Mouse (Mus musculus) hindbrain, embryonic 14.5 days (tissue): ENCODE results near the gene Bmp8a. TPM values are rescaled to one million over a fixed set of nuclear protein-coding genes. Genes with fewer than 3 reads are reported as not detected.

ENCODE experiments used
- ATAC-seq: fragments of 200-750 bp; cut with Nextera tagmentation; 2 replicates; pipeline ENCODE4 v1.8.0; 2017; ENCODE audit warnings: moderate number of reproducible peaks, mild to moderate bottlenecking, moderate TSS enrichment, moderate library complexity; ENCODE audit not compliant: low FRiP score
- DNase-seq: peaks from one replicate; pipeline ENCODE4 v3.0.0-alpha.2; 2015; ENCODE audit warnings: low spot score
- H3K27ac ChIP-seq: fragments of 300-500 bp; sonication (generic); 2 replicates; pipeline ENCODE4 v1.5.1; 2014; ENCODE audit warnings: mild to moderate bottlenecking, moderate library complexity
- H3K27me3 ChIP-seq: fragments of 300-500 bp; sonication (generic); 2 replicates; pipeline ENCODE4 v1.6.1; 2014; ENCODE audit warnings: mild to moderate bottlenecking, low read length, mixed read lengths; ENCODE audit not compliant: control insufficient read depth, insufficient read depth
- H3K36me3 ChIP-seq: fragments of 300-500 bp; sonication (generic); replicated peaks from 2 replicates; pipeline ENCODE4 v1.6.1; 2014; ENCODE audit not compliant: control insufficient read depth, insufficient read depth
- H3K4me1 ChIP-seq: fragments of 300-500 bp; sonication (generic); replicated peaks from 2 replicates; pipeline ENCODE4 v1.6.1; 2014; ENCODE audit warnings: antibody characterized with exemption, low read length, mixed read lengths; ENCODE audit not compliant: control insufficient read depth, insufficient read depth
- H3K4me2 ChIP-seq: fragments of 300-500 bp; sonication (generic); replicated peaks from 2 replicates; pipeline ENCODE4 v1.6.1; 2014; ENCODE audit warnings: mild to moderate bottlenecking, moderate library complexity
- H3K4me3 ChIP-seq: fragments of 300-500 bp; sonication (generic); replicated peaks from 2 replicates; pipeline ENCODE4 v1.5.1; 2014; ENCODE audit warnings: mild to moderate bottlenecking, low read length
- H3K9ac ChIP-seq: fragments of 300-500 bp; sonication (generic); 2 replicates; pipeline ENCODE4 v1.6.1; 2014
- H3K9me3 ChIP-seq: fragments of 300-500 bp; sonication (generic); 2 replicates; pipeline ENCODE4 v1.6.1; 2016; ENCODE audit warnings: low read length; ENCODE audit not compliant: control insufficient read depth
- WGBS: fragments of 180-500 bp; shearing (Covaris S2); extraction: QIAGEN DNeasy Blood & Tissue Kit; methylation state at CpG from one replicate; pipeline ENCODE4 v1.1.7; 2014; 5-methylcytosine and 5-hydroxymethylcytosine counted together
- polyA plus RNA-seq: library from polyadenylated mRNA; unstranded; fragments of >200 nt; fragmentation: Nextera tagmentation; extraction: Ambion mirVana; gene quantifications from 2 replicates; pipeline ENCODE4 v1.2.1, GENCODE M21; 2014

Bmp8a gene
- polyA plus RNA-seq, 1 experiment from 2014 or later: 0.25 TPM

DNA sequence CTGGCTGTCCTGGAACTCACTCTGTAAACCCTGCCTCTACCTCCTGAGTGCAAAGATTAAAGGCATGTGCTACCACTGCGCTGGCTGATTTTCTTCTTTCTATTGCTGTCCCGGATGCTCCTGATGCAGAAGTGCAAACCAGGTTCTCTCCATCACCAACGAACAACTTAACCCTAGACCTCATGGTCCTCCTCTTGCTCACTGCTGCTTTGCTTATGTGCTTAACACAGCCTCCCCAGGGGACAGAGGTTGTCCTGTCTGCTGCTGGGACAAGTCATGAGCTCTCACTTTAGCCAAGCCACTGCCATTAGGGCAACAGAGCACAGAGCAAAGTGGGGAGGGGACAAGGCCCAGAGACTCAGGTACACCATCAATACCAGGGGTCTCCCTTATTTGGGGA is 28.6 kb downstream of the Bmp8a start:
- 89% methylated on average over 3 of the region's 3 CpGs for WGBS
- H3K36me3 ChIP-seq: no peaks in the 10 kb centered on the region
- ATAC-seq: no peak
- DNase-seq: no peak
- H3K27ac ChIP-seq: no peak overlapping the region
- H3K9ac ChIP-seq: no peak overlapping the region
- H3K9me3 ChIP-seq: no peaks in the 10 kb centered on the region
- no peaks in the 10 kb centered on the region for H3K4me1 ChIP-seq
- no peak overlapping the region for H3K4me3 ChIP-seq
- no peaks in the 10 kb centered on the region for H3K27me3 ChIP-seq
- no peak overlapping the region for H3K4me2 ChIP-seq

DNA sequence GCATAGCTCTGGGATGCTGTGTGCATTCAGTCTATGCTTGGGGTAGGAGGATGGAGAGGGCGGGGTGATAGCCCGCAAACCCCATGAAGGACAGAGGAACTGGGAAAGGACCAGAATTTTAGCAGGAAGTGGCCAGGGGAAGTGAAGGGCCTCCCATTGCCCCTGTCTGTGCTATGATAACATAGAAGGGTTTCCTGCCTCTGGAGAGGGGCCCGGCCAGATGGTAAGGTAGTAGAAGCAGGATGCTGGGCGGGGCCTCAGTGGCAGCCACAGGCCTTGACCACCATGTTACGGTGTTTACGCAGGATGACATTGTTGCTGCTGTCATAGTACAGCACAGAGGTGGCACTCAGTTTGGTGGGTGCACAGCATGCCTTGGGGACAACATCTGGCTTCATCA is 30.0 kb downstream of the Bmp8a start:
- 85% methylated on average over 6 of the region's 6 CpGs for WGBS
- Histone ChIP-seq H3K9me3 (no peaks in the 10 kb centered on the region), H3K4me2 (no peak overlapping the region), H3K27me3 (no peaks in the 10 kb centered on the region), H3K36me3 (no peaks in the 10 kb centered on the region), H3K27ac (no peak overlapping the region), H3K4me3 (no peak overlapping the region), H3K9ac (no peak overlapping the region), H3K4me1 (no peaks in the 10 kb centered on the region)
- ATAC-seq: no peak
- DNase-seq: no peak

DNA sequence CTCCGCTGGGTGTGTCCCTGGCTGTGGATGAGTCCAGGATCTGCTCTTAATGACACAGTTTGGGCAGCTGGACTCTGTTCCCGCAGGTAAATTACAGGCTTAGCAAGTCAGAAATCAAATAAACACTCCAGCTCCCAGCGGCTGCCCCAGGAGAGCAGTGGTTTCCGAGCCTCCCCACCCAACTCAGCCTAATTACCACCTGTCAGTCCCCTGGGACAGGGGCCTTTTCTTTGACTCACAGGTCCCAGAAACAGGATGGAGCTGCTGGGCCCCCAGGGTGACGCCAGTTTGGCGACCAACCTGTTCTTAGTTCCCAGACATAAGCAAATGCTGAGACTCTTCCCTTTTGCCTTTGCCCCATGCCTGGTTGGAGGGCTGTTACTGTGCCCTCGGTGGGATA is 31.2 kb downstream of the Bmp8a start:
- Histone ChIP-seq H3K4me3 (no peak overlapping the region), H3K9me3 (no peaks in the 10 kb centered on the region), H3K36me3 (no peaks in the 10 kb centered on the region), H3K27ac (no peak overlapping the region), H3K4me1 (no peaks in the 10 kb centered on the region), H3K4me2 (no peak overlapping the region), H3K9ac (no peak overlapping the region), H3K27me3 (no peaks in the 10 kb centered on the region)
- 87% methylated on average over 7 of the region's 7 CpGs for WGBS
- no peak for DNase-seq
- no peak for ATAC-seq

DNA sequence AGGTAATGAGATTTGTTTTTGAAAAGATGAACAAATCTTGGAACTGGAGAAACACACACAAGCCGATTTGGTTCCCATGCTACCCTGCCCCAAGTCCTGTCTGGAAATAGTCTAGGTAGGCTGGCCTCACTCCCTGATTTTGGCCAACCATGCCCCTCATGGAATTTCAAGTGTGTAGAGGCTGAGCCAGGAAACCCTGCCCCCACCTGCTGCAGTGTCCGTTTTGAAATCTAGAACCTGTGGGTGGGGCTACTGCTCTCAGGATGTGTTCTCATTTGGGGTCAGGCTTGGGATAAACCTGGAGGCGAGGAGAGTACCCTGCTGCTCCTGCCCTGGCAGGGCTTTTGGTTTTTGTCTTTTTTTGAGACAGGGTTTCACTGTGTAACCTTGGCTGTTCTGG is 34.8 kb downstream of the Bmp8a start:
- H3K9me3 ChIP-seq: no peaks in the 10 kb centered on the region
- peaks cover 5% of the 10 kb centered on the region; the same call in 1 of the 2 replicates for H3K36me3 ChIP-seq
- WGBS: 62% methylated on average over 3 of the region's 3 CpGs
- no peaks in the 10 kb centered on the region for H3K27me3 ChIP-seq
- DNase-seq (no peak), ATAC-seq (no peak)
- no peaks in the 10 kb centered on the region for H3K4me1 ChIP-seq
- no peak overlapping the region for H3K4me2 ChIP-seq
- H3K4me3 ChIP-seq: no peak overlapping the region
- H3K9ac ChIP-seq: no peak overlapping the region
- no peak overlapping the region for H3K27ac ChIP-seq

DNA sequence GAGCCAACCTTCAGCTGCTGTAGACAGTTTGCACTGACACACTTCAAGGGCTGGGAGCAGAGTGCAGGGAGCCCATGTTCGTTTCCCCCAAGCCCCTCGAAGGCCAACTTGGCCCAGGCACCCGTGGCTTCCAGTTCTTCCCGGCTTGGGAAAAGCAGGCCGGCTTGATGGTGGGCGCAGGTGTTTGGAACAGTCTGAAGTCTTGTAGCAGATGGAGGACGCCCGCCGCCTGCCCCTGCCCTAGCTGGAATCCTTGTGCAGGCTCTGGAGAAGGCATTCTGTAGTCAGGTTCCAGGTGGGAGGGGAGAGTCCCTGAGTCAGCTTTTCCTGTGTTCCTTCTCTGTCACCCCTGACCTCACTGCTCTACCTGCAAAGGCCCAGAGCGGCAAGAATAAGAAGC is 36.1 kb downstream of the Bmp8a start:
- DNase-seq: no peak
- no peak for ATAC-seq
- no peaks in the 10 kb centered on the region for H3K4me1 ChIP-seq

DNA sequence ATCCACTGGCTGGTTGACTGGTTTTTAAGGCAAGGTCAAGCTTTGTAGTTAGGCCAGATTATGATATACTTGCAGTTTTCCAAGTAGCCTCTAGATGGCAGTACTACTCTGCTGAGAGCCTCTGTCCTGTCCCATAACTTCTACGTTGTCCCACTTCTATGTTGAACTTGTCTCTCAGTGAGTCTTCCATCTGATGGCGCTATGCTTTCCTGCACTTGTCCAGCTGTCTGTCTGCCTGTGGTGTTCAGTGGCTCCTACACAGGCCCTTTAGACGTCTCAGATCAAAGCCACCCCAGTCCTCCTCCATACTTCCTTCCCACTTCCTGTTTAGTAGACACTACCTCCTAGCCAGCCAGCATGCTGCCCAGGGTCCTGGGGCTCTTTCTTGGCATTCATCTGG is 37.3 kb downstream of the Bmp8a start:
- peak; percentile 73 for DNase-seq
- peak; percentile 37; the same call in 1 of the 2 replicates for ATAC-seq

More for the DNA sequence above, 36.1 kb downstream of the Bmp8a start:
- Histone ChIP-seq H3K4me2 (no peak overlapping the region), H3K27ac (no peak overlapping the region), H3K36me3 (peaks cover 12% of the 10 kb centered on the region), H3K27me3 (no peaks in the 10 kb centered on the region), H3K9ac (no peak overlapping the region), H3K4me3 (no peak overlapping the region), H3K9me3 (no peaks in the 10 kb centered on the region)
- WGBS: 92% methylated on average over 10 of the region's 10 CpGs

DNA sequence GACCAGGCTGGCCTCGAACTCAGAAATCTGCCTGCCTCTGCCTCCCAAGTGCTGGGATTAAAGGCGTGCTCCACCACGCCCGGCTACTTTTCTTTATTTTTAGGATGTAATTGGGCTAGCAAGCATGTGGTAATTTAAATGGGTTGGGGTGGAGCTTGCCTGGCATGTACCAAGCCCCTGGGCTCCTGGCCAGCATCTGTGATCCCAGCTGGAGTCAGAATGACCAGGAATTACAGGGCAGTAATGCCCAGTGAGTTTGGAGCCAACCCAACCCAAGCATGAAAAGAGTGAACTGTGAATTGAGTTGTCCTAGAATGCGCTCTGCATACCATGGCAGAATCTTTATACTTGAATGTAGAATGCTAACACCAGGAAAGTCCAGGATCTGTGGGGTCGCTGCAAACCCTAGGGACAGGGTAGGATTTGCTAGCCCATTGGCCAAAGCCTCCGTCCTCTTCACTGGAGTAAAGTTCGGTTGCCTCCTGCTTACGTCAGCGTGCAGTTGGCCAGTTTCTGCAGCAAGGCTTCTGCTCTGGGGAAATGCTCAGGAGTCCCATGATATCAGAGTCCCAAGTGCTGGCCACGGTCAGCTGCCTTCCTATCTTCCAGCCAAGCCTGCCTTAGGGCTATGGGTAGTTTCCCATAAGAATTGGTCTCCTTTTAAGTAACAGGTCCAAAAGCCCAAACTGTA is 43.9 kb downstream of the Bmp8a start:
- no peaks in the 10 kb centered on the region for H3K27me3 ChIP-seq
- H3K36me3 ChIP-seq: peaks cover 84% of the 10 kb centered on the region
- H3K27ac ChIP-seq: no peak overlapping the region
- H3K4me3 ChIP-seq: no peak overlapping the region
- DNase-seq: no peak
- H3K9me3 ChIP-seq: no peaks in the 10 kb centered on the region
- no peak overlapping the region for H3K9ac ChIP-seq
- H3K4me2 ChIP-seq: no peak overlapping the region
- H3K4me1 ChIP-seq: no peaks in the 10 kb centered on the region
- WGBS: 89% methylated on average over 11 of the region's 11 CpGs
- ATAC-seq: no peak

More for the DNA sequence above, 37.3 kb downstream of the Bmp8a start:
- H3K27ac ChIP-seq: no peak overlapping the region
- peaks cover 20% of the 10 kb centered on the region for H3K36me3 ChIP-seq
- 42% methylated on average over 3 of the region's 3 CpGs for WGBS
- H3K9me3 ChIP-seq: no peaks in the 10 kb centered on the region
- no peak overlapping the region for H3K9ac ChIP-seq
- H3K4me3 ChIP-seq: no peak overlapping the region
- no peaks in the 10 kb centered on the region for H3K27me3 ChIP-seq
- H3K4me1 ChIP-seq: no peaks in the 10 kb centered on the region
- H3K4me2 ChIP-seq: no peak overlapping the region

DNA sequence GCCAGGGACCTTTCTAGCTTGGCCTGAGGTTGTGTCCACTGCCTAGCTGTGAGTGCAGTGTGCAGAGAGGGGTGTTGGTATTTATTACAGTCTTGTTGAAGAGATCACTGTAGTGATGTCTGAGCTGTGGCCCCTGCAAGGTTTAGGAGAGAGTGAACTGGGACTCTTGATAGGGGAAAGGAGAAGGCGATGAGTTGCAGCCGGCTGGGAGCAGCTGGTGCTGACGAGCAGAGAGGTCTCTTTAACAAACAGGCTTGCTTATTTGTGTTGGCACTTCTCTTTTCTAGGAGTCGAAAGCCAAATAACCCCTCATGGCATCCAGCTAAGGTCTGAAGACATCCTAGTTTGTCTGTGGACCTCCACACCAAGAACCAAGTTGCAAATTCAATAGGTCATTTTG is 44.8 kb downstream of the Bmp8a start:
- WGBS: 93% methylated on average over 4 of the region's 4 CpGs
- H3K27me3 ChIP-seq: no peaks in the 10 kb centered on the region
- no peak overlapping the region for H3K4me2 ChIP-seq
- peaks cover 89% of the 10 kb centered on the region for H3K36me3 ChIP-seq
- H3K27ac ChIP-seq: no peak overlapping the region
- H3K4me3 ChIP-seq: no peak overlapping the region
- DNase-seq: no peak
- H3K9me3 ChIP-seq: no peaks in the 10 kb centered on the region
- no peak for ATAC-seq
- H3K9ac ChIP-seq: no peak overlapping the region
- no peaks in the 10 kb centered on the region for H3K4me1 ChIP-seq

DNA sequence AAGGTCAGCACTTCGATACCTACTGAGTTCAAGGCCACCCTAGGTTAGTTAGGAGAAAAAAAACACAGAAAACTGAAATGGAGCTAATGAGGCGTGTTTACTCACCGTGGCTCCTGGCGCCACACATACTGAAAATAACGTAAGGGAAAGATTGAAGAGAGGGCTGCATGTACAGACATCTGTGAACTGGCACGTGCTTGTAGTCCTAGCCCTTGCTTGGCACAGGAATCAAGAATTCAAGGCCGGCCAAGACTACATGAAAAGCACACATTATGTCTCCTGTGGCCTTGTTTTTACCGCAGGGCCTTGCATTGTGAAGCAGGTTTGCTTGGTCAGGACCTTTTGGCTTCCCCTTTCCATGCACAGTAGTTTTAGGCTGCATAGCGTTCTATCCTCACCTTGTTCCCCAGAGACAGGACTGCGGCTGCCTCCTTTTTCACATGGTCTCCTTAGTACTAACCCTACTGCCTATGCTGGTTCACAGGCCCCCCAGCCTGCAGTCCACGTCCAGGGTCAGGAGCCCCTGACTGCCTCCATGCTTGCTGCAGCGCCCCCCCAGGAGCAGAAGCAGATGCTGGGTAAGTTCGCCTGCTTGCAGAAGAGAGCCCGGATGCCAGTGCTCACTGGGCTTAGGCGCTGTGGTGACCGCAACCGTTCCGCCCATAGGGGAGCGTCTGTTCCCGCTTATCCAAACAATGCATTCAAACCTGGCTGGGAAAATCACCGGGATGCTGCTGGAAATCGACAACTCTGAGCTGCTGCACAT is 45.7 kb downstream of the Bmp8a start:
- ATAC-seq (no peak), DNase-seq (no peak)
- no peak overlapping the region for H3K27ac ChIP-seq
- H3K4me3 ChIP-seq: no peak overlapping the region
- no peak overlapping the region for H3K4me2 ChIP-seq
- no peaks in the 10 kb centered on the region for H3K9me3 ChIP-seq
- H3K9ac ChIP-seq: no peak overlapping the region
- no peaks in the 10 kb centered on the region for H3K4me1 ChIP-seq
- 89% methylated on average over 22 of the region's 22 CpGs for WGBS
- H3K27me3 ChIP-seq: no peaks in the 10 kb centered on the region
- H3K36me3 ChIP-seq: peaks cover 93% of the 10 kb centered on the region
